ENCODE assay signal across 9 mouse cellular contexts in genomic region chr10:109861275-109861674, GRCm38 (mm10).
DNase-seq lines count a peak whose midpoint lies in the region; ATAC-seq lines count a peak whose summit lies in the region.
"Had no signal": no experiment of that assay in that cellular context is flagged by ENCODE, and none has a peak within 500 bp of the region (broad histone marks: within the 10 kb centered on the region; RNA-seq: fewer than 3 reads in every experiment).

No protein-coding gene starts in this region.

- H3K36me3 ChIP-seq in midbrain, embryonic 11.5 days (ENCODE audit: control insufficient read depth, insufficient read depth, low read length) = no peaks in the 10 kb centered on the region
- no peaks in the 10 kb centered on the region for H3K36me3 ChIP-seq in midbrain, embryonic 10.5 days
- H3K36me3 ChIP-seq: heart, embryonic 10.5 days had no signal

- no peaks in the 10 kb centered on the region for H3K9me3 ChIP-seq in midbrain, embryonic 11.5 days (ENCODE audit: control insufficient read depth, low read length)
- no peaks in the 10 kb centered on the region for H3K9me3 ChIP-seq in midbrain, embryonic 10.5 days (replicated peaks)
- H3K9me3 ChIP-seq: heart, embryonic 10.5 days had no signal

- H3K9ac ChIP-seq in midbrain, embryonic 11.5 days (ENCODE audit: low read length) = no peak overlapping the region

- WGBS in midbrain, embryonic 11.5 days = 66% methylated on average over 2 of the region's 2 CpGs
- WGBS in midbrain, embryonic 10.5 days = 74% methylated on average over 2 of the region's 2 CpGs

- no peaks in the 10 kb centered on the region for H3K27me3 ChIP-seq in midbrain, embryonic 11.5 days (ENCODE audit: control insufficient read depth, insufficient read depth, low read length)
- H3K27me3 ChIP-seq in midbrain, embryonic 10.5 days (ENCODE audit: low read depth, poor library complexity, severe bottlenecking) = no peaks in the 10 kb centered on the region

- no peak overlapping the region for H3K4me3 ChIP-seq in midbrain, embryonic 11.5 days (ENCODE audit: low read depth, low read length)
- H3K4me3 ChIP-seq in midbrain, embryonic 10.5 days = no peak overlapping the region
- H3K4me3 ChIP-seq: heart, embryonic 10.5 days had no signal

- no peak overlapping the region for H3K27ac ChIP-seq in midbrain, embryonic 11.5 days (ENCODE audit: low read depth, low read length)
- H3K27ac ChIP-seq in midbrain, embryonic 10.5 days (replicated peaks) = no peak overlapping the region
- H3K27ac ChIP-seq: heart, embryonic 10.5 days had no signal

- no peak for DNase-seq in frontal cortex, postnatal 14 days (ENCODE audit: low spot score in 2 of 2)
- DNase-seq in midbrain, embryonic 11.5 days (ENCODE audit: low spot score, missing footprints) = no peak
- DNase-seq in midbrain, embryonic 10.5 days (ENCODE audit: low spot score) = no peak
- DNase-seq in forelimb bud, embryonic 11.5 days (ENCODE audit: low read depth, low spot score) = peak; percentile 11
- DNase-seq in thymus, postnatal 14 days = no peak
- no peak for DNase-seq in thymus, postnatal 25 days
- DNase-seq in layer of hippocampus, postnatal 36 days = no peak

- H3K4me1 ChIP-seq in midbrain, embryonic 11.5 days (ENCODE audit: control insufficient read depth, insufficient read depth, low read length) = no peaks in the 10 kb centered on the region
- H3K4me1 ChIP-seq in midbrain, embryonic 10.5 days = no peaks in the 10 kb centered on the region
- H3K4me1 ChIP-seq: heart, embryonic 10.5 days had no signal

- ATAC-seq in frontal cortex, adult (ENCODE audit: low TSS enrichment) = peak; percentile 63
- 0 out of 2 replicates have a peak, but pooled peaks have one; percentile 47 for ATAC-seq in midbrain, embryonic 11.5 days (ENCODE audit: low FRiP score)

- H3K4me2 ChIP-seq in midbrain, embryonic 11.5 days = no peak overlapping the region
